Mouse (Mus musculus) splenic B cell, adult 2 months (primary cell): Measurements from ENCODE around the gene Scoc.
"Not testable (repeated sequence)": the region's sequence is repeated elsewhere in the genome, so short reads cannot be mapped to it uniquely, and the experiment has no call there.

Source experiments
- DNase-seq: peaks from one replicate; pipeline ENCODE4 v3.0.0-alpha.2; 2011; ENCODE audit warnings: low read depth, low spot score
- H3K27me3 ChIP-seq: 2 replicates; pipeline ENCODE4 v1.6.1; 2012; ENCODE audit warnings: mild to moderate bottlenecking, low read length, moderate library complexity, mixed read lengths; ENCODE audit not compliant: control insufficient read depth, poor library complexity, insufficient read depth, severe bottlenecking
- H3K36me3 ChIP-seq: 2 replicates; pipeline ENCODE4 v1.6.1; 2012; ENCODE audit warnings: mild to moderate bottlenecking, low read length, moderate library complexity, mixed read lengths; ENCODE audit not compliant: control insufficient read depth, poor library complexity, insufficient read depth, severe bottlenecking

Gene Scoc

DNA sequence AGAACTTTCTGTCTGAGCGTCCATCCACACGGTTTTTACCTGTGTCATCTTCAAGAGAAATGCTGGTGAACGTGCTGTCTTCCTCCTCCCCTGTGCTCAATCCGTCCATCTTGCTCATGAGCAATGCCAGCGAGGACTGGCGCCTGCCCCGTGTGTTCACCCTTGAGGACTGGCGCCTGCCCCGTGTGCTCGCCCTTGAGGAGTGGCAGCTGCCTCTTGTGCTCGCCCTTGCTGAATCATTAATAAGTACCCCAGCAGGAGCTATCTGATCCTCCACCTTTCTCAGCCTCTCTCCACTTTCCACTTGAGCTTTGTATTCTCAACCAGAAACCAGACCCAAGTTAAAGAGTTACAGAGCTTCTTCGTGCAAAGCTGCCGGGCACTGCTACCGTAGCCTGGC is at the start of gene Scoc:
Gene Scoc (minus strand): TSS at position 170 of the 400 bp plus-strand sequence.
- DNase-seq: no peak
- Histone ChIP-seq H3K36me3 (no peaks in the 10 kb centered on the region), H3K27me3 (no peaks in the 10 kb centered on the region; the same call in 1 of the 2 replicates)

GRCm38 (mm10) chr8:83459606-83460005 is 1.4 kb upstream of the Scoc start:
- DNase-seq: peak; percentile 25
- no peaks in the 10 kb centered on the region for H3K36me3 ChIP-seq

GRCm38 (mm10) chr8:83457121-83457520 is 1.1 kb downstream of the Scoc start:
- Histone ChIP-seq H3K27me3 (no peaks in the 10 kb centered on the region; the same call in 1 of the 2 replicates), H3K36me3 (no peaks in the 10 kb centered on the region)
- DNase-seq: no peak

More at GRCm38 (mm10) chr8:83459606-83460005, 1.4 kb upstream of the Scoc start:
- H3K27me3 ChIP-seq: no peaks in the 10 kb centered on the region

- Histone ChIP-seq H3K27me3 (no peaks in the 10 kb centered on the region; the same call in 1 of the 2 replicates), H3K36me3 (no peaks in the 10 kb centered on the region)
- DNase-seq: peak; percentile 80
Observed at GRCm38 (mm10) chr8:83451056-83451455, 7.1 kb downstream of the Scoc start.

- DNase-seq: peak; percentile 49
- Histone ChIP-seq H3K27me3 (no peaks in the 10 kb centered on the region; the same call in 1 of the 2 replicates), H3K36me3 (no peaks in the 10 kb centered on the region)
Observed at GRCm38 (mm10) chr8:83449960-83450359, 8.2 kb downstream of the Scoc start.

DNA sequence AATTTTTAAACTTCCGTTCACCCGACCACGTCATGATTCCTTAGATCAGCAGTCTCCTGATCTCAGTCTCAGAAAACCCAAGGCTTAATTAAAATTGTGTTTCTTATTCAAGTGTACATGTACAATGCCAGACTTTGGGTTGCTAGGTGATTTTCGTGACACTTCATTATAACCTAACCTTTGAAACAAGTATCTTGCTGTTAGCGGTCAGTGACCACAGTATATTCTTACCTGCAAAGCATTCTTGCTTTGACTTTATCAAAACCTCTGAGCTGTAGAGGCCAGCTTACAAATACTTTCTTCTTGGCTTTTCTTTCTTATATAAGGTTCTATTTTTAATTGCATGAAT is 15.2 kb downstream of the Scoc start:
- Histone ChIP-seq H3K27me3 (no peaks in the 10 kb centered on the region), H3K36me3 (no peaks in the 10 kb centered on the region)
- DNase-seq: no peak

DNA sequence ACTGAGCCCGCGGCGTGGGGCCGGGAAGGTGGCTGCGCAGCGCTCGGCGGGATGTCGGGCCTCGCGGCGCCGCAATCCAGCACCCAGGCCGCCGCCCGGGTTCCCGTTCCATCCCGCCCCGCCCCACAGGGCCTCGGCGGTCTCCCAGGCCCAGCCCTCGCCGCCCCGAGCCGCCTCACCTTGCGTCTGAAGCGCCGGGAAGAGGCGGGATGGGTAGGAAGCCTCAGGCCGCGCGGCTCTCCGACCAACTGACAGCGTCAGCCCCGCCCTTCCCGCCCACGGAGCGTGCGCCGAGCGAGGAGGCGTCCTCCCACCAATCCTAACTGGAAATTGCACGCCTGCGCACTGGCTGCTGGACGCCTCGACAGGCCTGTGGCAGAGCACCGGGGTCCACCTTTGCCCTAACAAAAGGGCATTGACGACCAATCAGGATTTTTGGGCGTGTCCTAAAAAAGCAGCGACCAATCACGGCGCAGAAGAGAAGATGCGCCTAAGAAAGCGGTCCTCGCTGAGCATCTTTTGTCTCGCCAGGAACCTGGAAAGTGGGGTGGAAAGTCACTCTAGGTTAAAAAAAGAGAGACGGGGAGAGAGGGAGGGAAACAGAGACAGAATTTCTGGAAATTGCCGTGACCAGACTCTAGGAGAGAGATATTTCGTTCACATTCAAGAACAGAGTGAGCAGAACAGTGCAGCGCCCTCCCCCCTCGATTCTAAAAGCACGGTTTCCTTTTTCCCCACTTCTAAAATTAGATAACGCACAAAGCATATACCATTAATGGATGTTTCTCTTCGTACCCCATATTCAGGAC is 15.7 kb downstream of the Scoc start:
- no peaks in the 10 kb centered on the region; the same call in 1 of the 2 replicates for H3K36me3 ChIP-seq
- peak; percentile 98 for DNase-seq
- no peaks in the 10 kb centered on the region for H3K27me3 ChIP-seq

- Histone ChIP-seq H3K27me3 (no peaks in the 10 kb centered on the region), H3K36me3 (peaks cover 3% of the 10 kb centered on the region)
- DNase-seq: no peak
Observed at GRCm38 (mm10) chr8:83441656-83442242, 16.4 kb downstream of the Scoc start.

GRCm38 (mm10) chr8:83437077-83437476 is 21.1 kb downstream of the Scoc start:
- DNase-seq: no peak
- Histone ChIP-seq H3K27me3 (no peaks in the 10 kb centered on the region), H3K36me3 (peaks cover 8% of the 10 kb centered on the region)

DNA sequence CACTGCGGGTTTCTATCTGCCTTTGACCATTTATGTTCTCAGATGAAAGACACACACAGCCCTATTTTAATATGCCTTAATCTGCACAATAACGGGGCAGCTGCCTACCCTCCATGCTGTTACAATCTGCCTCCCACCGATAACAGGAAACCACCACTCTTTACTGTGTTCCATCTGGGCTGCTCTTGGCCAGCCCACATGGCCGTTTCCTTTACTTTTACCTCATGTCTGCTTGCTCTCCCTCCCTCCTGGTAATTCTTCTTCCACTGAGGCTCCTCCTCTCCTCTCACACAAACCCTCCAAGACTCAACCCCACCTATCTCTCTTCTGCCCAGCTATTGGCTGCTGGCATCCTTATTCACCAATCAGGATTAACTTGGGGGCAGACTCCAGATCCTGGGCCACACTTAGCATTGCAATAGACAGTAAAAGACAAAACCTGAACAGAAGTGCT is 29.1 kb downstream of the Scoc start:
- peaks cover 1% of the 10 kb centered on the region; the same call in 1 of the 2 replicates for H3K36me3 ChIP-seq
- H3K27me3 ChIP-seq: no peaks in the 10 kb centered on the region
- no peak for DNase-seq

DNA sequence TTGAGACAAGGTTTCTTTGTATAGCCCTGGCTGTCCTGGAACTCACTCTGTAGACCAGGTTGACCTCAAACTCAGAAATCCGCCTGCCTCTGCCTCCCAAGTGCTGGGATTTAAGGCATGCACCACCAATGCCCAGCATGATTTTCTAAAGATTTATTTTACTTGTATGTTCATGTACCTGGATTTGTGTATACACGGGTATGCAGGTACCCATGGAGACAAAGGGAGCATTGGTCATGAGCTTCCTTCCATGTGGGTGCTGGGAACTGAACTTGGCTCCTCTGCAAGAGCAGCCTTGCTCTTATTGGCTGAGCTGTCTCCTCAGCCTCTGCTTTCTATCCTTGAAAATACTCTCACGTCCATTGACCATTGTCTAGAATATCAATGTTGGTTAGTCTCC is 29.6 kb downstream of the Scoc start:
- H3K27me3 ChIP-seq, DNase-seq, H3K36me3 ChIP-seq: not testable (repeated sequence)

DNA sequence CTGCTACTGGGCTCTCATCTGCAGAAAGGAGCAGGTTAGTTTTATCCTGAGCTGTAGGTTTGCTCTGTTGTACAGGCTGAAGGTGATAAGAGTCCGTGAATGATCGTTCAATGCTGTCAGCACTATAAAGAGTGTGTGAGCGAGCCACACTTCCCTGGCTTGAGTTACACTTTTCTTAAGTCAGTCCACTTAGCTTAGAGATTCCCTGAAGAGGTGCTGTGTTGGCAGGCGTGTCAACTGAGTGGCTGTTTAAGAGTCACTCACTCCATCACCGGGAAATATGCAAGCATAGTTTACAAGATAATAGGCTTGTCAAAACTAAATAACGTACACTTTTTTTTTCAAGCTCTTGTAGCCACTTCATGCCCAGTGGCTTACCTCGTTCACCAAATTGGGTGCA is 31.2 kb downstream of the Scoc start:
- no peaks in the 10 kb centered on the region for H3K36me3 ChIP-seq
- H3K27me3 ChIP-seq: no peaks in the 10 kb centered on the region
- no peak for DNase-seq

GRCm38 (mm10) chr8:83426104-83426759 is 32.0 kb downstream of the Scoc start:
- no peaks in the 10 kb centered on the region for H3K27me3 ChIP-seq
- no peaks in the 10 kb centered on the region for H3K36me3 ChIP-seq
- DNase-seq: no peak

DNA sequence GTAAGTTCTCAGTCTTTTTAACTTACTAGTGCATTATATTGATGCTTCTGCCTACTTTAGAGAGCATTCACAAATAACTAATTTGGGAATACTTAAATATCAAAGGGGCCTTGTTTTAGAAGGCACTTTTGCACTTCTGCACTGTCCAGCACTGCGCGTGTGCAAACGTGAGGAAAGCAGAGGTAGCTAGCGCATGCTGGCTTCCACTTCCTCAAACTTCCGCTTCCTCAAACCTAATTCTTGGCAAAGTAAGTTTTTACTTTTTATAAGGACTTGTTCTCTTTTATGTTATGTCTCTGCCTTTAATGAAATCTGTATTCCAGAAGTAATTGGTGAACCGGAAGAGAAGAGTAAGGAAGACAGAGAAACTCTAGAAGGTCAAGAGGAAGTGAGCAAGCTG is 33.0 kb downstream of the Scoc start:
- no peaks in the 10 kb centered on the region for H3K27me3 ChIP-seq
- no peaks in the 10 kb centered on the region for H3K36me3 ChIP-seq

More for the DNA sequence above, 33.0 kb downstream of the Scoc start:
- DNase-seq: no peak
